Mouse (Mus musculus): ENCODE data around the gene Rassf5.

GRCm38 (mm10) chr1:131286803-131287202 is 41.7 kb upstream of the Rassf5 start:
- TF ChIP-seq CTCF (IDR thresholded peaks at IDR 0.05) (no peak), EP300 (IDR thresholded peaks at IDR 0.05) (no peak)

Data from lung, postnatal 0 days (tissue).